ENCODE assay signal across 10 mouse cellular contexts in genomic region chrX:136238118-136238517, GRCm38 (mm10). TPM values are rescaled to one million over a fixed set of nuclear protein-coding genes. Genes with fewer than 3 reads are reported as not detected.
DNase-seq lines count a peak whose midpoint lies in the region; ATAC-seq and TF ChIP-seq lines count a peak whose summit lies in the region.
"Had no signal": no experiment of that assay in that cellular context is flagged by ENCODE, and none has a peak within 500 bp of the region (broad histone marks: within the 10 kb centered on the region; RNA-seq: fewer than 3 reads in every experiment).

No protein-coding gene starts in this region.

- TF ChIP-seq CTCF in midbrain, postnatal 0 days (IDR thresholded peaks at IDR 0.05): peak; percentile 72
- peak; percentile 52 for TF ChIP-seq CTCF in Patski (IDR thresholded peaks at IDR 0.05)

- DNase-seq in gastrocnemius, postnatal 10 days: peak; percentile 22
- DNase-seq in gastrocnemius, postnatal 36 days: no peak
- DNase-seq in midbrain, postnatal 0 days (ENCODE audit: low spot score): peak; percentile 47
- no peak for DNase-seq in Patski (ENCODE audit: low read depth, low spot score)
- peak; percentile 52 for DNase-seq in heart, postnatal 4 days
- DNase-seq in retina, postnatal 1 day: peak; percentile 33
- no peak for DNase-seq in forebrain, embryonic 10.5 days (ENCODE audit: extremely low spot score, low spot score)

- H3K4me2 ChIP-seq in midbrain, postnatal 0 days (ENCODE audit: low read depth, low read length, poor library complexity, severe bottlenecking): no peak overlapping the region
- no peak overlapping the region for H3K4me2 ChIP-seq in midbrain, embryonic 13.5 days (replicated peaks)
- H3K4me2 ChIP-seq: lung, embryonic 15.5 days had no signal

- H3K36me3 ChIP-seq in midbrain, postnatal 0 days (ENCODE audit: insufficient read depth, low read length): no peaks in the 10 kb centered on the region
- no peaks in the 10 kb centered on the region for H3K36me3 ChIP-seq in midbrain, embryonic 13.5 days
- no peaks in the 10 kb centered on the region for H3K36me3 ChIP-seq in forebrain, embryonic 10.5 days (replicated peaks)
- H3K36me3 ChIP-seq: lung, embryonic 15.5 days had no signal

- H3K4me3 ChIP-seq in midbrain, postnatal 0 days (ENCODE audit: low read depth, low read length): no peak overlapping the region
- H3K4me3 ChIP-seq in midbrain, embryonic 13.5 days (replicated peaks): no peak overlapping the region
- no peak overlapping the region for H3K4me3 ChIP-seq in forebrain, embryonic 10.5 days
- H3K4me3 ChIP-seq: lung, embryonic 15.5 days had no signal

- H3K9ac ChIP-seq in midbrain, postnatal 0 days (replicated peaks; ENCODE audit: low read length, poor library complexity, severe bottlenecking): no peak overlapping the region
- no peak overlapping the region for H3K9ac ChIP-seq in midbrain, embryonic 13.5 days (replicated peaks)
- H3K9ac ChIP-seq: lung, embryonic 15.5 days had no signal

- POLR2A ChIA-PET in Patski (lab: Charles Lee): no interaction called here

- 43% methylated on average over 3 of the region's 3 CpGs for WGBS in midbrain, postnatal 0 days
- 52% methylated on average over 3 of the region's 3 CpGs for WGBS in midbrain, embryonic 13.5 days
- 57% methylated on average over 3 of the region's 3 CpGs for whole genome bisulfite sequencing in forebrain, embryonic 10.5 days

- no peaks in the 10 kb centered on the region for H3K27me3 ChIP-seq in midbrain, postnatal 0 days (ENCODE audit: insufficient read depth, low read length)
- H3K27me3 ChIP-seq in midbrain, embryonic 13.5 days: no peaks in the 10 kb centered on the region
- peaks cover 8% of the 10 kb centered on the region for H3K27me3 ChIP-seq in Patski
- H3K27me3 ChIP-seq in forebrain, embryonic 10.5 days (ENCODE audit: poor library complexity, severe bottlenecking): peaks cover 22% of the 10 kb centered on the region
- H3K27me3 ChIP-seq: lung, embryonic 15.5 days had no signal

- CTCF ChIA-PET in Patski (lab: Charles Lee): interaction anchor here (1.0 to 1.5 kb wide), 3 partner anchors 21 to 84 kb away, joined by 3 to 7 read pairs (median 4); no protein-coding TSS in a partner anchor

- ATAC-seq in midbrain, postnatal 0 days (ENCODE audit: low FRiP score): no peak
- no peak for ATAC-seq in midbrain, embryonic 13.5 days
- no peak for ATAC-seq in Patski

- in situ Hi-C loops in Patski (cut with MboI; ENCODE audit: low pct_unique_long_range_greater_than_20kb): no loop called here

- H3K27ac ChIP-seq in midbrain, postnatal 0 days (ENCODE audit: low read depth, low read length): no peak overlapping the region
- H3K27ac ChIP-seq in midbrain, embryonic 13.5 days: no peak overlapping the region
- no peak overlapping the region for H3K27ac ChIP-seq in forebrain, embryonic 10.5 days
- H3K27ac ChIP-seq: lung, embryonic 15.5 days had no signal

- H3K4me1 ChIP-seq in midbrain, postnatal 0 days (ENCODE audit: insufficient read depth, low read length): no peaks in the 10 kb centered on the region
- H3K4me1 ChIP-seq in midbrain, embryonic 13.5 days (replicated peaks): no peaks in the 10 kb centered on the region
- no peaks in the 10 kb centered on the region for H3K4me1 ChIP-seq in forebrain, embryonic 10.5 days
- H3K4me1 ChIP-seq: lung, embryonic 15.5 days had no signal

- intact Hi-C loops in gastrocnemius, postnatal 36 days (cut with DNase I): loop anchor here (5.0 kb wide), 1 partner anchor 69 kb away; no protein-coding TSS in a partner anchor

- no peaks in the 10 kb centered on the region for H3K9me3 ChIP-seq in midbrain, postnatal 0 days (ENCODE audit: low read length)
- no peaks in the 10 kb centered on the region for H3K9me3 ChIP-seq in midbrain, embryonic 13.5 days
- no peaks in the 10 kb centered on the region for H3K9me3 ChIP-seq in forebrain, embryonic 10.5 days
- H3K9me3 ChIP-seq: lung, embryonic 15.5 days had no signal

RNA-seq across cellular contexts. Expression of gene Tceal9, which starts 6.8 kb away (rescaled TPM):
- 10 to 100 TPM; 74.7 to 80.1 TPM for total RNA-seq in gastrocnemius, postnatal 10 days (2021)
- 10 to 100 TPM; 28.6 to 31.1 TPM for total RNA-seq in gastrocnemius, postnatal 36 days (2021)
- 71.2 and 131 TPM in 2 replicates for total RNA-seq in midbrain, postnatal 0 days (2014; rRNA removed)
- 253 and 259 TPM in 2 replicates for polyA plus RNA-seq in midbrain, postnatal 0 days (2015; fragmentation: Nextera tagmentation; extraction: Ambion mirVana)
- 354 and 388 TPM in 2 replicates for polyA plus RNA-seq in midbrain, embryonic 13.5 days (2015; fragmentation: Nextera tagmentation; extraction: Ambion mirVana)
- 401 TPM for polyA plus RNA-seq in Patski (2021)
- total RNA-seq in heart, postnatal 4 days (2021): 100 to 1,000 TPM; 210 to 224 TPM
- 360 and 363 TPM in 2 replicates for polyA plus RNA-seq in forebrain, embryonic 10.5 days (2016; fragmentation: Nextera tagmentation; extraction: Ambion mirVana)

RNA-seq across cellular contexts. Expression of gene Bex1, which starts 22.8 kb away (rescaled TPM):
- total RNA-seq in gastrocnemius, postnatal 10 days (2021): 10 to 100 TPM; 27.7 to 29.1 TPM
- 10 to 100 TPM; 14.3 to 22.9 TPM for total RNA-seq in gastrocnemius, postnatal 36 days (2021)
- total RNA-seq in midbrain, postnatal 0 days (2014; rRNA removed): 73.9 and 108 TPM in 2 replicates
- polyA plus RNA-seq in midbrain, postnatal 0 days (2015; fragmentation: Nextera tagmentation; extraction: Ambion mirVana): 336 and 338 TPM in 2 replicates
- polyA plus RNA-seq in midbrain, embryonic 13.5 days (2015; fragmentation: Nextera tagmentation; extraction: Ambion mirVana): 179 and 186 TPM in 2 replicates
- 0.86 TPM for polyA plus RNA-seq in Patski (2021)
- 100 to 1,000 TPM; 145 to 157 TPM for total RNA-seq in heart, postnatal 4 days (2021)
- polyA plus RNA-seq in forebrain, embryonic 10.5 days (2016; fragmentation: Nextera tagmentation; extraction: Ambion mirVana): 186 and 192 TPM in 2 replicates
- polyA plus RNA-seq: spleen, adult 2 months had no signal

RNA-seq across cellular contexts. Expression of gene Tceal7, which starts 23.5 kb away (rescaled TPM):
- total RNA-seq in gastrocnemius, postnatal 10 days (2021): 100 to 1,000 TPM; 539 to 771 TPM
- total RNA-seq in gastrocnemius, postnatal 36 days (2021): 10 to 100 TPM; 58.2 to 79.9 TPM
- 2.6 and 6.2 TPM in 2 replicates for total RNA-seq in midbrain, postnatal 0 days (2014; rRNA removed)
- 5.7 and 5.8 TPM in 2 replicates for polyA plus RNA-seq in midbrain, postnatal 0 days (2015; fragmentation: Nextera tagmentation; extraction: Ambion mirVana)
- 1.5 and 1.7 TPM in 2 replicates for polyA plus RNA-seq in midbrain, embryonic 13.5 days (2015; fragmentation: Nextera tagmentation; extraction: Ambion mirVana)
- polyA plus RNA-seq in Patski (2021): not detected
- total RNA-seq in heart, postnatal 4 days (2021): 10 to 100 TPM; 24.0 to 86.2 TPM
- 0.59 and 1.1 TPM in 2 replicates for polyA plus RNA-seq in forebrain, embryonic 10.5 days (2016; fragmentation: Nextera tagmentation; extraction: Ambion mirVana)
- polyA plus RNA-seq: spleen, adult 2 months had no signal

RNA-seq across cellular contexts. Expression of gene Bex3, which starts 31.9 kb away (rescaled TPM):
- total RNA-seq in gastrocnemius, postnatal 10 days (2021): 10 to 100 TPM; 23.1 to 32.4 TPM
- total RNA-seq in gastrocnemius, postnatal 36 days (2021): 1 to 10 TPM; 2.4 to 4.3 TPM
- total RNA-seq in midbrain, postnatal 0 days (2014; rRNA removed): 305 and 324 TPM in 2 replicates
- polyA plus RNA-seq in midbrain, postnatal 0 days (2015; fragmentation: Nextera tagmentation; extraction: Ambion mirVana): 916 and 923 TPM in 2 replicates
- 705 TPM in 2 replicates for polyA plus RNA-seq in midbrain, embryonic 13.5 days (2015; fragmentation: Nextera tagmentation; extraction: Ambion mirVana)
- polyA plus RNA-seq in Patski (2021): 454 TPM
- 100 to 1,000 TPM; 191 to 204 TPM for total RNA-seq in heart, postnatal 4 days (2021)
- 666 and 672 TPM in 2 replicates for polyA plus RNA-seq in forebrain, embryonic 10.5 days (2016; fragmentation: Nextera tagmentation; extraction: Ambion mirVana)

RNA-seq across cellular contexts. Expression of gene Tceal5, which starts 34.4 kb away (rescaled TPM):
- total RNA-seq in gastrocnemius, postnatal 10 days (2021): 10 to 100 TPM; 74.3 to 87.3 TPM
- total RNA-seq in gastrocnemius, postnatal 36 days (2021): 10 to 100 TPM; 30.0 to 50.9 TPM
- 7.9 and 14.2 TPM in 2 replicates for total RNA-seq in midbrain, postnatal 0 days (2014; rRNA removed)
- polyA plus RNA-seq in midbrain, postnatal 0 days (2015; fragmentation: Nextera tagmentation; extraction: Ambion mirVana): 37.1 and 39.2 TPM in 2 replicates
- 17.5 and 20.1 TPM in 2 replicates for polyA plus RNA-seq in midbrain, embryonic 13.5 days (2015; fragmentation: Nextera tagmentation; extraction: Ambion mirVana)
- polyA plus RNA-seq in Patski (2021): not detected
- total RNA-seq in heart, postnatal 4 days (2021): 10 to 100 TPM; 18.0 to 23.2 TPM
- polyA plus RNA-seq in forebrain, embryonic 10.5 days (2016; fragmentation: Nextera tagmentation; extraction: Ambion mirVana): 3.9 and 5.3 TPM in 2 replicates
- polyA plus RNA-seq: spleen, adult 2 months had no signal

Comparison
In these comparisons a context has a peak if more than half of its experiments do, and no peak if none do; other contexts are left out.
1. DNase-seq: peak in gastrocnemius, postnatal 10 days (single experiment), midbrain, postnatal 0 days (single experiment), heart, postnatal 4 days (single experiment) and retina, postnatal 1 day (single experiment); none in gastrocnemius, postnatal 36 days (0 of 2), Patski (single experiment) and forebrain, embryonic 10.5 days (single experiment).
2. RNA of gene Tceal7, which starts 23.5 kb away (total RNA-seq): 539 to 771 TPM in gastrocnemius, postnatal 10 days; 24.0 to 86.2 TPM in heart, postnatal 4 days, 58.2 to 79.9 TPM in gastrocnemius, postnatal 36 days and 2.6 to 6.2 TPM in midbrain, postnatal 0 days; every median in the first group is over 4 times any median in the second.